Mouse (Mus musculus) liver, embryonic 15.5 days (tissue): ENCODE results near the gene Kcnj11. TPM values are rescaled to one million over a fixed set of nuclear protein-coding genes. Genes with fewer than 3 reads are reported as not detected.
A peak's percentile ranks its signal among the peaks of the same experiment; 100 is the strongest.

Experiments
- ATAC-seq: fragments of 200-750 bp; cut with Nextera tagmentation; 2 replicates; pipeline ENCODE4 v1.8.0; 2017; ENCODE audit warnings: moderate number of reproducible peaks, mild to moderate bottlenecking, moderate library complexity; ENCODE audit not compliant: insufficient read depth
- H3K27ac ChIP-seq: fragments of 300-500 bp; sonication (generic); replicated peaks from 2 replicates; pipeline ENCODE4 v1.5.1; 2015; ENCODE audit warnings: mild to moderate bottlenecking, inconsistent platforms
- H3K27me3 ChIP-seq: fragments of 300-500 bp; sonication (generic); 2 replicates; pipeline ENCODE4 v1.6.1; 2015; ENCODE audit warnings: mild to moderate bottlenecking, inconsistent platforms
- H3K36me3 ChIP-seq: fragments of 300-500 bp; sonication (generic); replicated peaks from 2 replicates; pipeline ENCODE4 v1.6.1; 2015; ENCODE audit warnings: moderate library complexity, mild to moderate bottlenecking, inconsistent platforms
- H3K4me1 ChIP-seq: fragments of 300-500 bp; sonication (generic); replicated peaks from 2 replicates; pipeline ENCODE4 v1.6.1; 2015; ENCODE audit warnings: inconsistent platforms
- H3K4me2 ChIP-seq: fragments of 300-500 bp; sonication (generic); 2 replicates; pipeline ENCODE4 v1.6.1; 2015; ENCODE audit warnings: moderate library complexity, mild to moderate bottlenecking, inconsistent platforms
- H3K4me3 ChIP-seq: fragments of 300-500 bp; sonication (generic); replicated peaks from 2 replicates; pipeline ENCODE4 v1.5.1; 2015; ENCODE audit warnings: mild to moderate bottlenecking, inconsistent platforms
- H3K9ac ChIP-seq: fragments of 300-500 bp; sonication (generic); 2 replicates; pipeline ENCODE4 v1.6.1; 2015; ENCODE audit warnings: moderate library complexity, mild to moderate bottlenecking, inconsistent platforms
- H3K9me3 ChIP-seq: fragments of 300-500 bp; sonication (generic); replicated peaks from 2 replicates; pipeline ENCODE4 v1.6.1; 2016; ENCODE audit warnings: inconsistent platforms
- WGBS: fragments of 180-500 bp; shearing (Covaris S2); methylation state at CpG from one replicate; pipeline ENCODE4 v1.1.7; 2015; ENCODE audit warnings: mixed read lengths; ENCODE audit not compliant: insufficient replicate concordance; 5-methylcytosine and 5-hydroxymethylcytosine counted together
- polyA plus RNA-seq: library from polyadenylated mRNA; unstranded; fragments of >200 nt; fragmentation: Nextera tagmentation; extraction: Ambion mirVana; gene quantifications from 2 replicates; pipeline ENCODE4 v1.2.1, GENCODE M21; 2015

Gene Kcnj11
- polyA plus RNA-seq, 1 experiment from 2014 or later = 0.08 TPM

DNA sequence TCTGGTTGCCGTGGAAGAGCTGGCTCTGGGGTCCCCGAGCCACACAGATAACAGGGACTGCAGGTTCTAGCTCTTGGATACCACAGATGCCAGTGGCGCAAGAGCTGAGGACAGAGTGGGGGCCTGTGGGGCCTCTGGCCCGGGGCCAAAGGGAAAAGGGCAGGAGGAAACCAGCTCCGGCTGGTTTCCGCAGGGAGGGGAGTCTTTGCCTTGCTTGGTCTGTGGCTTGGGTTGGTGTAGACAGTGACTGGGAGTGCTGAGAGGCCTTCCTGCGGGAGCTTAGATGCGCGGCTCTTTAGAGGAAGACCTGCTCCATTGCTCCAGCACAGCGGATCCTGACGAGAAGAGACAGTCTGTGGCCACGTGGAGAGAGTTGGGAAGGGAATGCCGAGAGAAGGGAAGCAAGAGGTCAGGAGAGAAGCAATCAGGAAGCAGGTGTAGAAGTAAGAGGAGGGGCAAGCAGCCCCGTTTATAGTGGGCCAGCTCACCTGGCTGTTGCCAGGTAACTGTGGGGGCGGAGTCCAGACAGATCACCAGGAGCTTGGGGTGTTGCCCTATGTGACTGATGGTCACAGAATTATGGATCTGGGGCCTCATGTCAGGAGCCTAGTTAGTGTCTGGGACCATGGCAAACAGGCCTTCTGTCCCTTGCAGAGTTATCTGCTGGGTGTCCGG lies 15.6 kb downstream of the Kcnj11 start:
- peaks cover 8% of the 10 kb centered on the region for H3K4me1 ChIP-seq
- no peaks in the 10 kb centered on the region for H3K9me3 ChIP-seq
- H3K9ac ChIP-seq = no peak overlapping the region
- no peak for ATAC-seq
- no peak overlapping the region for H3K4me2 ChIP-seq
- no peak overlapping the region for H3K27ac ChIP-seq
- no peak overlapping the region for H3K4me3 ChIP-seq
- WGBS = 56% methylated on average over 16 of the region's 16 CpGs
- no peaks in the 10 kb centered on the region for H3K27me3 ChIP-seq
- peaks cover 45% of the 10 kb centered on the region for H3K36me3 ChIP-seq

GRCm38 (mm10) chr7:46084024-46084423 lies 16.5 kb downstream of the Kcnj11 start:
- H3K36me3 ChIP-seq = peaks cover 53% of the 10 kb centered on the region
- 70% methylated on average over 10 of the region's 10 CpGs for WGBS

DNA sequence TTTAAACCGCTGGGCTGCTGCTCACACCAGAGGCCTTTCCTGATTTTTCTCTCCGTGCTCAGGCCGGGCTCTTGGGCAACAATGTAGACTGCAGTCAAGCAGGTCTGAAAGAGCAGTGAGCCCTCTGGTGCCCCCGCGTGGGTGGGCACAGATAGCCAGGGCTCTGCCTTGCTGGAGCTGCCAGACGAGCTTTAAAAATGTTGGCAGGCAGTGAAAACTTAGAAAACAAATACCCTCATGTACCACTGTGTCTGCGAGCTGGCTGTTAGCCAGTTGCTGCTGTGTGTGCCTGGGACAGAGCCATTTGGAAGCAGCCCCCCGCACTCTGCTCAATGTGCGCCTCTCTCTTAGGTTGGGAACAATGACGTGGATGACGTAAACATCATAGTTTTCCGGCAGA lies 22.9 kb downstream of the Kcnj11 start:
- Histone ChIP-seq H3K4me2 (no peak overlapping the region), H3K9ac (no peak overlapping the region), H3K27me3 (no peaks in the 10 kb centered on the region), H3K4me3 (no peak overlapping the region), H3K4me1 (no peaks in the 10 kb centered on the region), H3K36me3 (peaks cover 79% of the 10 kb centered on the region), H3K27ac (no peak overlapping the region), H3K9me3 (no peaks in the 10 kb centered on the region)
- ATAC-seq = no peak
- 75% methylated on average over 12 of the region's 12 CpGs for WGBS

More at GRCm38 (mm10) chr7:46084024-46084423, 16.5 kb downstream of the Kcnj11 start:
- H3K9me3 ChIP-seq = no peaks in the 10 kb centered on the region
- H3K4me1 ChIP-seq = peaks cover 8% of the 10 kb centered on the region
- no peaks in the 10 kb centered on the region for H3K27me3 ChIP-seq
- no peak overlapping the region for H3K4me2 ChIP-seq
- no peak for ATAC-seq
- no peak overlapping the region for H3K4me3 ChIP-seq
- H3K9ac ChIP-seq = no peak overlapping the region
- H3K27ac ChIP-seq = no peak overlapping the region

DNA sequence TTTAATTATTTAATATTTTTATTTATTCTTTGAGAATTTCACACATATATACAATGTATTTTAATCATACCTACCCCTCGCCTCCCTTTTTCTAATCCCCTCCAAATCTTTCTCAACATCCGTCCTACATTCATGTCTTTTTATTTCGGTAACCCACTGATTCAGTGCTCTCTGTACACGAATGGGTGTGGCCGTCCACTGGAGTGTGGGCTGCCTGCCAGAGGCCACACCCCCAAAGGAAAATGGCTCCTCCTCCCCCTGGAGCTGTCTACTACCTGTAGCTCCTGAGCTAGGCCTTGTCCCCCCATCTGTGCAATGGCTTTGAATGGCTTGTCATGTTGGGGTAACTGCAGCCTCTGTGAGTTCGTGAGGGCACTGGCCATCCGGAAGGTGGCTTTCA lies 23.7 kb downstream of the Kcnj11 start:
- no peak overlapping the region for H3K9ac ChIP-seq
- H3K4me3 ChIP-seq = no peak overlapping the region
- no peak for ATAC-seq

GRCm38 (mm10) chr7:46068831-46069230 lies 31.7 kb downstream of the Kcnj11 start:
- no peaks in the 10 kb centered on the region for H3K4me1 ChIP-seq
- H3K27me3 ChIP-seq = no peaks in the 10 kb centered on the region
- no peak for ATAC-seq
- H3K9ac ChIP-seq = no peak overlapping the region
- H3K4me3 ChIP-seq = no peak overlapping the region
- peaks cover 88% of the 10 kb centered on the region for H3K36me3 ChIP-seq
- no peaks in the 10 kb centered on the region for H3K9me3 ChIP-seq
- WGBS = 79% methylated on average over 8 of the region's 8 CpGs
- H3K27ac ChIP-seq = no peak overlapping the region
- H3K4me2 ChIP-seq = no peak overlapping the region

More for the DNA sequence above, 23.7 kb downstream of the Kcnj11 start:
- Histone ChIP-seq H3K9me3 (no peaks in the 10 kb centered on the region), H3K27me3 (no peaks in the 10 kb centered on the region), H3K4me2 (no peak overlapping the region), H3K27ac (no peak overlapping the region), H3K36me3 (peaks cover 79% of the 10 kb centered on the region), H3K4me1 (no peaks in the 10 kb centered on the region)
- 64% methylated on average over 7 of the region's 7 CpGs for WGBS

- WGBS = 81% methylated on average over 6 of the region's 6 CpGs
- no peak overlapping the region for H3K4me2 ChIP-seq
- H3K36me3 ChIP-seq = peaks cover 78% of the 10 kb centered on the region
- no peaks in the 10 kb centered on the region for H3K4me1 ChIP-seq
- no peak for ATAC-seq
- H3K9ac ChIP-seq = no peak overlapping the region
- H3K4me3 ChIP-seq = no peak overlapping the region
- no peak overlapping the region for H3K27ac ChIP-seq
- H3K9me3 ChIP-seq = no peaks in the 10 kb centered on the region
- H3K27me3 ChIP-seq = no peaks in the 10 kb centered on the region
Measured at GRCm38 (mm10) chr7:46063296-46063695, 37.3 kb downstream of the Kcnj11 start.

DNA sequence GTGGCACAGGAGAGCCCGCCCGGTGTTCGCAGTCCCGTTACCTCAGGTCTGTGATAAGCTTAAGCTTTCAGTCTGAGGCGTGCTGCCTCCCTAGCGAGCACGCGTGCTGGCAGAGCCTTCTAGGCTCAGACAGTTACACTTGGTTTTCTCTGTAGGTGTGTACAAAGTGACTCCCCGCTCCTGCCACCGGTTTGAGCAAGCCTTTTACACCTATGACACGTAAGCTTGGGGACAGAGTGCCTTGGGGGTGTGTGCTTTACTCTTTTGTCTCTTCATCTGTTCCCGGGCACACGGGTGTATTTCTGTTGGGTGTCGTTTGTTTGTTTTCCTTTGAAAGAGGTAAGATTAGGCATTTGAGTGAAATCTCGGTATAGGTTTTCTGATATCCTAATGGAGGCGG lies 39.0 kb downstream of the Kcnj11 start:
- H3K36me3 ChIP-seq = peaks cover 78% of the 10 kb centered on the region
- no peak overlapping the region for H3K27ac ChIP-seq
- H3K4me1 ChIP-seq = no peaks in the 10 kb centered on the region
- 86% methylated on average over 16 of the region's 16 CpGs for whole genome bisulfite sequencing
- no peak overlapping the region for H3K4me2 ChIP-seq
- no peaks in the 10 kb centered on the region for H3K9me3 ChIP-seq
- H3K4me3 ChIP-seq = no peak overlapping the region
- H3K9ac ChIP-seq = no peak overlapping the region
- no peak for ATAC-seq
- H3K27me3 ChIP-seq = no peaks in the 10 kb centered on the region

GRCm38 (mm10) chr7:46060688-46061087 lies 39.9 kb downstream of the Kcnj11 start:
- H3K36me3 ChIP-seq = peaks cover 76% of the 10 kb centered on the region
- no peaks in the 10 kb centered on the region for H3K4me1 ChIP-seq
- H3K9ac ChIP-seq = no peak overlapping the region
- no peaks in the 10 kb centered on the region for H3K27me3 ChIP-seq
- H3K9me3 ChIP-seq = no peaks in the 10 kb centered on the region
- H3K4me2 ChIP-seq = no peak overlapping the region
- no peak overlapping the region for H3K27ac ChIP-seq
- H3K4me3 ChIP-seq = no peak overlapping the region
- WGBS = 75% methylated on average over 8 of the region's 8 CpGs
- ATAC-seq = no peak

DNA sequence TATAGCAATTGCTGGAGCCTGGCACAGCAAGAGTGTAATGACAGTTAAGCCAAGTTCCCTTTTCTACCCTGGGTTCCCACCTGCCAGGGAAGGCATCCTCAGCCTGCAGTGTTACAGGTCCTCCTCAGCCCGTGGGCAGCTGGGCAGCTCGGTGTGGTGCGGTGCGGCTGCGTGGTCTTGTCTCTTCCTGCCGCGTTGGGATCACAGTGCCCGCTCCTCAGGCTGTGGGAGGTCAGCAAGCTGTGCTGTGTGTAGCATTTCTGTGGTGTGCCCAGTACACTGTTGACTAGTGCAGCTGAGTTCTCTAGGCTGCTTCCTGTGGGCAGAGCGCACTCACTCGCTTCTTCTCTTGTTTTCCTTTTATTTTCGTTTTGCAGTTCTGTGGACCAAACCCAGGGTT lies 41.7 kb downstream of the Kcnj11 start:
- ATAC-seq = no peak
- Histone ChIP-seq H3K4me1 (no peaks in the 10 kb centered on the region), H3K27me3 (no peaks in the 10 kb centered on the region), H3K9ac (no peak overlapping the region), H3K9me3 (no peaks in the 10 kb centered on the region), H3K27ac (0 out of 2 replicates have a peak overlapping the region, but pooled peaks have one; percentile 24), H3K4me3 (no peak overlapping the region), H3K4me2 (no peak overlapping the region), H3K36me3 (peaks cover 87% of the 10 kb centered on the region)
- whole genome bisulfite sequencing = 75% methylated on average over 11 of the region's 11 CpGs

DNA sequence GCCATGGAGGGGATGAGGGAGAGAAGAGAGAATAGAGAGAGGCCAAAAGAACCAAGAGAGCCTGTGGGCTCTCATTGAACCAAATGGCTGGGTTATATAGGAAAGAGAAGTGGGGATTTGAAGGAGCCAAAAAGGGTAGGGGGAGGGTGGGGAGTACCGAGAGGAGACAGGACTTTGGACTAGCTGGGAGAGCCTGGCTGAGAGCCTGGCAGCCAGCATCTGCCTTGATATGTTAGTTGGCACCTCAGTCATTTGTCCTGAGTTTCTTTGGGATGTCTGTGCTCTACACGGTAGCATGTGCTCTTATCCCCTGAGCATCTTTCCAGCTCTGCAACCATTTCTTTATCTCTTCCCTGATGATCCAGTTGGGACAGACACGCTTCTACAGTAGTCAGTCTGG lies 47.0 kb downstream of the Kcnj11 start:
- H3K4me2 ChIP-seq = no peak overlapping the region
- no peak overlapping the region for H3K4me3 ChIP-seq
- H3K9me3 ChIP-seq = no peaks in the 10 kb centered on the region
- no peak overlapping the region for H3K27ac ChIP-seq
- H3K9ac ChIP-seq = no peak overlapping the region
- no peaks in the 10 kb centered on the region for H3K4me1 ChIP-seq
- 76% methylated on average over 3 of the region's 3 CpGs for WGBS
- H3K27me3 ChIP-seq = no peaks in the 10 kb centered on the region
- peaks cover 77% of the 10 kb centered on the region for H3K36me3 ChIP-seq
- no peak for ATAC-seq

- H3K4me2 ChIP-seq = no peak overlapping the region
- H3K4me3 ChIP-seq = no peak overlapping the region
- no peak overlapping the region for H3K27ac ChIP-seq
- no peaks in the 10 kb centered on the region for H3K27me3 ChIP-seq
- H3K9ac ChIP-seq = no peak overlapping the region
- no peak for ATAC-seq
- peaks cover 78% of the 10 kb centered on the region for H3K36me3 ChIP-seq
- H3K4me1 ChIP-seq = no peaks in the 10 kb centered on the region
- no peaks in the 10 kb centered on the region for H3K9me3 ChIP-seq
- WGBS = 73% methylated on average over 4 of the region's 4 CpGs
Measured at GRCm38 (mm10) chr7:46052161-46052821, 48.3 kb downstream of the Kcnj11 start.
